Mouse (Mus musculus) hindbrain, embryonic 13.5 days (tissue): ENCODE data around the gene Ftsj1. TPM values are rescaled to one million over a fixed set of nuclear protein-coding genes. Genes with fewer than 3 reads are reported as not detected.

Experiments used
- ATAC-seq: fragments of 200-750 bp; cut with Nextera tagmentation; 2 replicates; pipeline ENCODE4 v1.8.0; 2017; ENCODE audit warnings: moderate TSS enrichment; ENCODE audit not compliant: low FRiP score
- H3K27ac ChIP-seq: fragments of 300-500 bp; sonication (generic); 2 replicates; pipeline ENCODE4 v1.5.1; 2015; ENCODE audit warnings: inconsistent platforms, mild to moderate bottlenecking, moderate library complexity
- H3K27me3 ChIP-seq: fragments of 300-500 bp; sonication (generic); 2 replicates; pipeline ENCODE4 v1.6.1; 2015; ENCODE audit warnings: mild to moderate bottlenecking, inconsistent platforms
- H3K36me3 ChIP-seq: fragments of 300-500 bp; sonication (generic); 2 replicates; pipeline ENCODE4 v1.6.1; 2015; ENCODE audit warnings: mild to moderate bottlenecking, inconsistent platforms
- H3K4me1 ChIP-seq: fragments of 300-500 bp; sonication (generic); replicated peaks from 2 replicates; pipeline ENCODE4 v1.6.1; 2015; ENCODE audit warnings: inconsistent platforms
- H3K4me2 ChIP-seq: fragments of 300-500 bp; sonication (generic); 2 replicates; pipeline ENCODE4 v1.6.1; 2015; ENCODE audit warnings: inconsistent platforms, mild to moderate bottlenecking, moderate library complexity
- H3K4me3 ChIP-seq: fragments of 300-500 bp; sonication (generic); 2 replicates; pipeline ENCODE4 v1.5.1; 2015; ENCODE audit warnings: mild to moderate bottlenecking, inconsistent platforms
- H3K9ac ChIP-seq: fragments of 300-500 bp; sonication (generic); 2 replicates; pipeline ENCODE4 v1.6.1; 2015; ENCODE audit warnings: mild to moderate bottlenecking, inconsistent platforms
- H3K9me3 ChIP-seq: fragments of 300-500 bp; sonication (generic); 2 replicates; pipeline ENCODE4 v1.6.1; 2016; ENCODE audit warnings: inconsistent platforms
- WGBS: fragments of 180-500 bp; shearing (Covaris S2); methylation state at CpG from one replicate; pipeline ENCODE4 v1.1.7; 2015; 5-methylcytosine and 5-hydroxymethylcytosine counted together
- polyA plus RNA-seq: library from polyadenylated mRNA; unstranded; fragments of >200 nt; fragmentation: Nextera tagmentation; extraction: Ambion mirVana; gene quantifications from 2 replicates; pipeline ENCODE4 v1.2.1, GENCODE M21; 2015

Gene Ftsj1
- polyA plus RNA-seq, 1 experiment from 2014 or later, result 46.9 TPM

GRCm38 (mm10) chrX:8248542-8249120 is 3.6 kb downstream of the Ftsj1 start:
- H3K9ac ChIP-seq, result no peak overlapping the region
- H3K27ac ChIP-seq, result no peak overlapping the region
- H3K4me1 ChIP-seq, result peaks cover 10% of the 10 kb centered on the region
- no peak overlapping the region for H3K4me3 ChIP-seq
- H3K4me2 ChIP-seq, result no peak overlapping the region
- WGBS, result 88% methylated on average over 8 of the region's 8 CpGs
- peaks cover 20% of the 10 kb centered on the region for H3K36me3 ChIP-seq
- ATAC-seq, result no peak
- H3K9me3 ChIP-seq, result no peaks in the 10 kb centered on the region
- H3K27me3 ChIP-seq, result no peaks in the 10 kb centered on the region

- Histone ChIP-seq H3K9ac (no peak overlapping the region), H3K4me1 (peaks cover 10% of the 10 kb centered on the region), H3K9me3 (no peaks in the 10 kb centered on the region), H3K27me3 (no peaks in the 10 kb centered on the region), H3K4me2 (no peak overlapping the region), H3K36me3 (peaks cover 25% of the 10 kb centered on the region), H3K27ac (no peak overlapping the region), H3K4me3 (no peak overlapping the region)
- WGBS, result 85% methylated on average over 2 of the region's 2 CpGs
- ATAC-seq, result no peak
These were observed 4.5 kb downstream of the Ftsj1 start for GRCm38 (mm10) chrX:8247680-8248079.

GRCm38 (mm10) chrX:8238804-8239395 is 13.3 kb downstream of the Ftsj1 start:
- WGBS, result 59% methylated on average over 13 of the region's 13 CpGs
- Histone ChIP-seq H3K4me1 (no peaks in the 10 kb centered on the region), H3K4me2 (no peak overlapping the region), H3K27me3 (no peaks in the 10 kb centered on the region), H3K27ac (no peak overlapping the region), H3K9ac (no peak overlapping the region), H3K36me3 (peaks cover 9% of the 10 kb centered on the region), H3K4me3 (no peak overlapping the region), H3K9me3 (no peaks in the 10 kb centered on the region)
- ATAC-seq, result no peak

- Histone ChIP-seq H3K27ac (no peak overlapping the region), H3K36me3 (peaks cover 3% of the 10 kb centered on the region), H3K9me3 (no peaks in the 10 kb centered on the region), H3K4me2 (no peak overlapping the region), H3K9ac (no peak overlapping the region), H3K27me3 (no peaks in the 10 kb centered on the region), H3K4me1 (no peaks in the 10 kb centered on the region), H3K4me3 (no peak overlapping the region)
- 95% methylated on average over 2 of the region's 2 CpGs for WGBS
- ATAC-seq, result no peak
These were observed 15.5 kb downstream of the Ftsj1 start for GRCm38 (mm10) chrX:8236704-8237103.

- H3K9me3 ChIP-seq, result no peaks in the 10 kb centered on the region
- no peak for ATAC-seq
- H3K27ac ChIP-seq, result no peak overlapping the region
- H3K9ac ChIP-seq, result no peak overlapping the region
- H3K4me3 ChIP-seq, result no peak overlapping the region
- WGBS, result 74% methylated on average over 3 of the region's 3 CpGs
- H3K36me3 ChIP-seq, result no peaks in the 10 kb centered on the region
- H3K27me3 ChIP-seq, result no peaks in the 10 kb centered on the region
- no peak overlapping the region for H3K4me2 ChIP-seq
- no peaks in the 10 kb centered on the region for H3K4me1 ChIP-seq
These were observed 18.6 kb downstream of the Ftsj1 start for GRCm38 (mm10) chrX:8233602-8234001.

- Histone ChIP-seq H3K9ac (no peak overlapping the region), H3K36me3 (no peaks in the 10 kb centered on the region), H3K9me3 (no peaks in the 10 kb centered on the region), H3K4me1 (no peaks in the 10 kb centered on the region), H3K4me2 (no peak overlapping the region), H3K4me3 (no peak overlapping the region), H3K27ac (no peak overlapping the region), H3K27me3 (no peaks in the 10 kb centered on the region)
- no peak for ATAC-seq
- WGBS, result 84% methylated on average over 4 of the region's 4 CpGs
These were observed 21.9 kb downstream of the Ftsj1 start for GRCm38 (mm10) chrX:8230272-8230671.

- Histone ChIP-seq H3K4me2 (no peak overlapping the region), H3K4me3 (no peak overlapping the region), H3K27me3 (no peaks in the 10 kb centered on the region), H3K9ac (no peak overlapping the region), H3K9me3 (no peaks in the 10 kb centered on the region), H3K4me1 (no peaks in the 10 kb centered on the region), H3K36me3 (no peaks in the 10 kb centered on the region), H3K27ac (no peak overlapping the region)
- 90% methylated on average over 7 of the region's 7 CpGs for WGBS
- no peak for ATAC-seq
These were observed 28.7 kb downstream of the Ftsj1 start for GRCm38 (mm10) chrX:8223473-8223872.

GRCm38 (mm10) chrX:8222678-8223421 is 29.4 kb downstream of the Ftsj1 start:
- 67% methylated on average over 7 of the region's 7 CpGs for WGBS
- Histone ChIP-seq H3K4me1 (no peaks in the 10 kb centered on the region), H3K4me2 (no peak overlapping the region), H3K9me3 (no peaks in the 10 kb centered on the region), H3K27ac (no peak overlapping the region), H3K27me3 (no peaks in the 10 kb centered on the region), H3K4me3 (no peak overlapping the region), H3K36me3 (no peaks in the 10 kb centered on the region), H3K9ac (no peak overlapping the region)
- no peak for ATAC-seq

GRCm38 (mm10) chrX:8222296-8222677 is 29.9 kb downstream of the Ftsj1 start:
- H3K36me3 ChIP-seq, result no peaks in the 10 kb centered on the region
- no peaks in the 10 kb centered on the region for H3K4me1 ChIP-seq
- H3K9ac ChIP-seq, result no peak overlapping the region
- no peaks in the 10 kb centered on the region for H3K27me3 ChIP-seq
- H3K4me3 ChIP-seq, result no peak overlapping the region
- WGBS, result 75% methylated on average over 3 of the region's 3 CpGs
- H3K9me3 ChIP-seq, result no peaks in the 10 kb centered on the region
- H3K4me2 ChIP-seq, result no peak overlapping the region
- ATAC-seq, result no peak
- no peak overlapping the region for H3K27ac ChIP-seq

- no peak overlapping the region for H3K9ac ChIP-seq
- no peak overlapping the region for H3K27ac ChIP-seq
- 36% methylated on average over 8 of the region's 8 CpGs for WGBS
- no peaks in the 10 kb centered on the region for H3K36me3 ChIP-seq
- no peaks in the 10 kb centered on the region for H3K27me3 ChIP-seq
- no peak for ATAC-seq
- no peak overlapping the region for H3K4me3 ChIP-seq
- no peak overlapping the region for H3K4me2 ChIP-seq
- no peaks in the 10 kb centered on the region for H3K4me1 ChIP-seq
- H3K9me3 ChIP-seq, result no peaks in the 10 kb centered on the region
These were observed 32.6 kb downstream of the Ftsj1 start for GRCm38 (mm10) chrX:8219651-8220050.

GRCm38 (mm10) chrX:8218114-8218513 is 34.1 kb downstream of the Ftsj1 start:
- no peaks in the 10 kb centered on the region for H3K4me1 ChIP-seq
- no peak overlapping the region for H3K27ac ChIP-seq
- 74% methylated on average over 2 of the region's 2 CpGs for WGBS
- H3K4me2 ChIP-seq, result no peak overlapping the region
- H3K36me3 ChIP-seq, result no peaks in the 10 kb centered on the region
- no peaks in the 10 kb centered on the region for H3K9me3 ChIP-seq
- H3K9ac ChIP-seq, result no peak overlapping the region
- H3K4me3 ChIP-seq, result no peak overlapping the region
- ATAC-seq, result no peak
- H3K27me3 ChIP-seq, result no peaks in the 10 kb centered on the region

- no peak for ATAC-seq
- 51% methylated on average over 6 of the region's 6 CpGs for WGBS
- H3K27ac ChIP-seq, result no peak overlapping the region
These were observed 34.8 kb downstream of the Ftsj1 start for GRCm38 (mm10) chrX:8217383-8217782.

More at GRCm38 (mm10) chrX:8217383-8217782, 34.8 kb downstream of the Ftsj1 start:
- no peaks in the 10 kb centered on the region for H3K9me3 ChIP-seq
- H3K9ac ChIP-seq, result no peak overlapping the region
- no peak overlapping the region for H3K4me3 ChIP-seq
- H3K36me3 ChIP-seq, result no peaks in the 10 kb centered on the region
- no peaks in the 10 kb centered on the region for H3K4me1 ChIP-seq
- no peaks in the 10 kb centered on the region for H3K27me3 ChIP-seq
- no peak overlapping the region for H3K4me2 ChIP-seq
